Mouse (Mus musculus): Measurements from ENCODE around the gene Chd6. TPM values are rescaled to one million over a fixed set of nuclear protein-coding genes. Genes with fewer than 3 reads are reported as not detected.
A peak's percentile ranks its signal among the peaks of the same experiment; 100 is the strongest.

The Chd6 gene
- polyA plus RNA-seq, 1 experiment from 2014 or later = 14.7 TPM

DNA sequence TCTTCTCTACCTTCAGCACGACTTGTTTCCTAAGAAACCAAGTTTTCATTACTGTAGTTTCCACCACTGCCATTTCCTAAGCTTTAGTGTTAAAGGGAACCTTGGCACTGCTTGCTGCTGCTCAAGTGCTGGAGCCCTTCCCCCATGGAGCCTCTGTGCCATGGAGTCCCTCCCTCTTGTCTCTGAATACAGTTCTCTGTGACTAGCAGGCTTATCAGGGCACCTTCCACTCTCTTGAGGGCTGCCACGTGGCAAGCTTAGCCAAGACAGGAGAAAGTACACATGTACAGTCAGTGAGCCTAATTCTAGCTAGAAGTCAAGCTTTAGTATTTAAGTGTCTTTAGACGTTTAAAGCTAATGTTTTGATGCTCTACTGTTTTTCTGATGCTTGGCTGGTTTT lies 104.5 kb downstream of the Chd6 start:
- H3K4me3 ChIP-seq (ENCODE audit: low read length) = no peak overlapping the region
- H3K27ac ChIP-seq (ENCODE audit: low read length) = no peak overlapping the region
- no peaks in the 10 kb centered on the region for H3K9me3 ChIP-seq (ENCODE audit: control insufficient read depth, low read length)
- no peaks in the 10 kb centered on the region for H3K4me1 ChIP-seq (ENCODE audit: control insufficient read depth, insufficient read depth, low read length)
- no peak overlapping the region for H3K9ac ChIP-seq (ENCODE audit: low read depth, low read length)
- no peaks in the 10 kb centered on the region for H3K27me3 ChIP-seq (replicated peaks; ENCODE audit: control insufficient read depth, insufficient read depth, low read length)
- ATAC-seq = 0 out of 2 replicates have a peak, but pooled peaks have one; percentile 44
- no peaks in the 10 kb centered on the region for H3K36me3 ChIP-seq (ENCODE audit: control insufficient read depth, insufficient read depth, low read length)
- H3K4me2 ChIP-seq (ENCODE audit: low read depth, low read length) = no peak overlapping the region
- 66% methylated on average over 3 of the region's 3 CpGs for WGBS

- WGBS = 96% methylated on average over 6 of the region's 6 CpGs
- ATAC-seq = no peak
Measured at GRCm38 (mm10) chr2:160996987-160997763, 111.7 kb downstream of the Chd6 start.

GRCm38 (mm10) chr2:160994181-160994580 lies 114.7 kb downstream of the Chd6 start:
- peaks cover 9% of the 10 kb centered on the region for H3K4me1 ChIP-seq (ENCODE audit: control insufficient read depth, insufficient read depth, low read length)

More at GRCm38 (mm10) chr2:160996987-160997763, 111.7 kb downstream of the Chd6 start:
- no peak overlapping the region for H3K4me2 ChIP-seq (ENCODE audit: low read depth, low read length)
- 0 out of 2 replicates have a peak, but pooled peaks cover 2% of the 10 kb centered on the region for H3K36me3 ChIP-seq (ENCODE audit: control insufficient read depth, insufficient read depth, low read length)
- H3K4me3 ChIP-seq (ENCODE audit: low read length) = no peak overlapping the region
- no peak overlapping the region for H3K27ac ChIP-seq (ENCODE audit: low read length)
- no peaks in the 10 kb centered on the region for H3K9me3 ChIP-seq (ENCODE audit: control insufficient read depth, low read length)
- H3K9ac ChIP-seq (ENCODE audit: low read depth, low read length) = no peak overlapping the region
- H3K27me3 ChIP-seq (replicated peaks; ENCODE audit: control insufficient read depth, insufficient read depth, low read length) = no peaks in the 10 kb centered on the region
- H3K4me1 ChIP-seq (ENCODE audit: control insufficient read depth, insufficient read depth, low read length) = no peaks in the 10 kb centered on the region

GRCm38 (mm10) chr2:160992465-160992864 lies 116.4 kb downstream of the Chd6 start:
- H3K4me3 ChIP-seq (ENCODE audit: low read length) = no peak overlapping the region
- peaks cover 9% of the 10 kb centered on the region for H3K4me1 ChIP-seq (ENCODE audit: control insufficient read depth, insufficient read depth, low read length)
- H3K4me2 ChIP-seq (ENCODE audit: low read depth, low read length) = no peak overlapping the region
- WGBS = 92% methylated on average over 3 of the region's 3 CpGs
- no peak overlapping the region for H3K27ac ChIP-seq (ENCODE audit: low read length)
- no peak for ATAC-seq
- H3K9ac ChIP-seq (ENCODE audit: low read depth, low read length) = no peak overlapping the region
- no peaks in the 10 kb centered on the region for H3K27me3 ChIP-seq (replicated peaks; ENCODE audit: control insufficient read depth, insufficient read depth, low read length)
- no peaks in the 10 kb centered on the region for H3K9me3 ChIP-seq (ENCODE audit: control insufficient read depth, low read length)
- H3K36me3 ChIP-seq (ENCODE audit: control insufficient read depth, insufficient read depth, low read length) = peaks cover 10% of the 10 kb centered on the region

More at GRCm38 (mm10) chr2:160994181-160994580, 114.7 kb downstream of the Chd6 start:
- Histone ChIP-seq H3K27me3 (replicated peaks; ENCODE audit: control insufficient read depth, insufficient read depth, low read length) (no peaks in the 10 kb centered on the region), H3K27ac (ENCODE audit: low read length) (no peak overlapping the region), H3K4me2 (ENCODE audit: low read depth, low read length) (no peak overlapping the region), H3K9me3 (ENCODE audit: control insufficient read depth, low read length) (no peaks in the 10 kb centered on the region), H3K4me3 (ENCODE audit: low read length) (no peak overlapping the region), H3K9ac (ENCODE audit: low read depth, low read length) (no peak overlapping the region), H3K36me3 (ENCODE audit: control insufficient read depth, insufficient read depth, low read length) (peaks cover 7% of the 10 kb centered on the region; the same call in 1 of the 2 replicates)
- ATAC-seq = no peak
- WGBS = 90% methylated on average over 1 of the region's 1 CpGs

- Histone ChIP-seq H3K9ac (ENCODE audit: low read depth, low read length) (no peak overlapping the region), H3K9me3 (ENCODE audit: control insufficient read depth, low read length) (no peaks in the 10 kb centered on the region), H3K4me2 (ENCODE audit: low read depth, low read length) (no peak overlapping the region), H3K36me3 (ENCODE audit: control insufficient read depth, insufficient read depth, low read length) (peaks cover 16% of the 10 kb centered on the region), H3K27me3 (replicated peaks; ENCODE audit: control insufficient read depth, insufficient read depth, low read length) (no peaks in the 10 kb centered on the region), H3K4me1 (ENCODE audit: control insufficient read depth, insufficient read depth, low read length) (peaks cover 9% of the 10 kb centered on the region), H3K4me3 (ENCODE audit: low read length) (no peak overlapping the region), H3K27ac (ENCODE audit: low read length) (peak overlapping the region; percentile 33; the same call in 1 of the 2 replicates)
- WGBS = 56% methylated on average over 6 of the region's 6 CpGs
- peak; percentile 59; the same call in 1 of the 2 replicates for ATAC-seq
Measured at GRCm38 (mm10) chr2:160990339-160991070, 118.4 kb downstream of the Chd6 start.

GRCm38 (mm10) chr2:160987503-160987902 lies 121.4 kb downstream of the Chd6 start:
- H3K36me3 ChIP-seq (ENCODE audit: control insufficient read depth, insufficient read depth, low read length) = peaks cover 16% of the 10 kb centered on the region
- peaks cover 9% of the 10 kb centered on the region for H3K4me1 ChIP-seq (ENCODE audit: control insufficient read depth, insufficient read depth, low read length)
- H3K9me3 ChIP-seq (ENCODE audit: control insufficient read depth, low read length) = no peaks in the 10 kb centered on the region
- no peak overlapping the region for H3K27ac ChIP-seq (ENCODE audit: low read length)
- H3K27me3 ChIP-seq (replicated peaks; ENCODE audit: control insufficient read depth, insufficient read depth, low read length) = no peaks in the 10 kb centered on the region
- H3K9ac ChIP-seq (ENCODE audit: low read depth, low read length) = no peak overlapping the region
- H3K4me3 ChIP-seq (ENCODE audit: low read length) = no peak overlapping the region
- no peak overlapping the region for H3K4me2 ChIP-seq (ENCODE audit: low read depth, low read length)
- ATAC-seq = no peak

- Histone ChIP-seq H3K4me1 (ENCODE audit: control insufficient read depth, insufficient read depth, low read length) (no peaks in the 10 kb centered on the region), H3K36me3 (ENCODE audit: control insufficient read depth, insufficient read depth, low read length) (peaks cover 18% of the 10 kb centered on the region), H3K4me2 (ENCODE audit: low read depth, low read length) (no peak overlapping the region), H3K27me3 (replicated peaks; ENCODE audit: control insufficient read depth, insufficient read depth, low read length) (no peaks in the 10 kb centered on the region), H3K9ac (ENCODE audit: low read depth, low read length) (no peak overlapping the region), H3K4me3 (ENCODE audit: low read length) (no peak overlapping the region), H3K9me3 (ENCODE audit: control insufficient read depth, low read length) (no peaks in the 10 kb centered on the region), H3K27ac (ENCODE audit: low read length) (no peak overlapping the region)
- ATAC-seq = no peak
- 84% methylated on average over 3 of the region's 3 CpGs for WGBS
Measured at GRCm38 (mm10) chr2:160982636-160983035, 126.2 kb downstream of the Chd6 start.

GRCm38 (mm10) chr2:160981791-160982190 lies 127.1 kb downstream of the Chd6 start:
- Histone ChIP-seq H3K36me3 (ENCODE audit: control insufficient read depth, insufficient read depth, low read length) (peaks cover 12% of the 10 kb centered on the region), H3K4me3 (ENCODE audit: low read length) (no peak overlapping the region), H3K27me3 (replicated peaks; ENCODE audit: control insufficient read depth, insufficient read depth, low read length) (no peaks in the 10 kb centered on the region), H3K27ac (ENCODE audit: low read length) (no peak overlapping the region), H3K4me1 (ENCODE audit: control insufficient read depth, insufficient read depth, low read length) (no peaks in the 10 kb centered on the region), H3K4me2 (ENCODE audit: low read depth, low read length) (no peak overlapping the region), H3K9ac (ENCODE audit: low read depth, low read length) (no peak overlapping the region), H3K9me3 (ENCODE audit: control insufficient read depth, low read length) (no peaks in the 10 kb centered on the region)
- no peak for ATAC-seq
- WGBS = 88% methylated on average over 6 of the region's 6 CpGs

- Histone ChIP-seq H3K4me2 (ENCODE audit: low read depth, low read length) (no peak overlapping the region), H3K4me1 (ENCODE audit: control insufficient read depth, insufficient read depth, low read length) (no peaks in the 10 kb centered on the region; the same call in 1 of the 2 replicates), H3K36me3 (ENCODE audit: control insufficient read depth, insufficient read depth, low read length) (peaks cover 10% of the 10 kb centered on the region), H3K9ac (ENCODE audit: low read depth, low read length) (no peak overlapping the region), H3K27ac (ENCODE audit: low read length) (no peak overlapping the region), H3K9me3 (ENCODE audit: control insufficient read depth, low read length) (no peaks in the 10 kb centered on the region), H3K27me3 (replicated peaks; ENCODE audit: control insufficient read depth, insufficient read depth, low read length) (no peaks in the 10 kb centered on the region), H3K4me3 (ENCODE audit: low read length) (no peak overlapping the region)
- ATAC-seq = no peak
- WGBS = 67% methylated on average over 1 of the region's 1 CpGs
Measured at GRCm38 (mm10) chr2:160978651-160979050, 130.2 kb downstream of the Chd6 start.
